Mouse (Mus musculus) neutrophil, adult 5-6 weeks (primary cell): ENCODE results near the gene Lrrc63. TPM values are rescaled to one million over a fixed set of nuclear protein-coding genes. Genes with fewer than 3 reads are reported as not detected.

Experiments used
- ATAC-seq: fragments of 151-379, 151-347 bp; 2 replicates; pipeline ENCODE4 v1.8.0; 2017; ENCODE audit warnings: mild to moderate bottlenecking, moderate TSS enrichment; ENCODE audit not compliant: insufficient number of reproducible peaks, poor library complexity, low FRiP score, severe bottlenecking; ENCODE audit errors: extremely low read depth
- total RNA-seq: library from RNA; stranded (forward); fragments of 200-1000 nt; gene quantifications from 2 replicates; pipeline ENCODE4 v1.2.3, GENCODE M21; 2017

Gene Lrrc63
- total RNA-seq, 1 experiment from 2014 or later, result 1.0 TPM

DNA sequence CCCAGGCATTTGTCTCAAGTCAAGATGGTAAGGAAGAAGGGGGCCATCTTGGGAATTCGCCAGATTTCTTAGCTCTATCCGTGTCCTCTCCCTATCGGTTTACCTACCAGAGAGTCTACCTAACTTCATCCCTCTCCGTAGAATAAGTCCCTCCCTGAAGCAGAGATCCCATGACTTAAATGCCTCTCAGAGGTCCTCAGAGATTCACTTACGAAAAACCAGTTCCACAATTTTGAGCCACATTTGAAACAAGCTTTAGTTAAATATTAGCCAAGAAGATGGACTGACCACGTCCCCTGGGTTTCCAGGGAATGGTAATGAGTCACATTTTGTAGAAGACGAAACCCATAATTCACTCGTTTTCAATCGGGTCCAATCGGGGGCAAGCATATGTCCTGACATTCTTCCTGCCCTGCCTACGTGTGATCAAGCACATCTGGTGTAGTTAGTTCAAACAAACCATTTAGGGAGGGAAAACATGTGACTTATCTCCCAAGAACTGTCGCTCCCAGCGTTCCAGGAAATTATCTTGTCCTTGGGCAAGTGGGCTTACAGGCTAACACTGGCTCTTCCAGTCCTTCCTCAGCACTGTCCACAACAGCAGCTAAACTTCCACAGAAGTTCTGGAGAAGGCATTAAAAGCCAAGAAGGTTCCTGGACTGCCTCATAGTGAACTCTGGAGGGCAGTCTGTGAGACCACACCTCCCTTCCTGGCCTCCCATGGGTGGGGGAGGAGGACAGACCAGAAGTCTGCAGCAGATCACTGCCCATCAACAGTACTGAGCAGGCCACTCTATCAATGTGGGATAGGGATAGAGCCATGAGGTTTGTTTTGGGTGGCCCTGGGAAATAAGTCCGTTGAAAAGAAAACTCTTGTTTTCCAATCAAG lies 76.0 kb downstream of the Lrrc63 start:
- ATAC-seq, result no peak

GRCm38 (mm10) chr14:75052451-75052850 lies 78.2 kb downstream of the Lrrc63 start:
- no peak for ATAC-seq

DNA sequence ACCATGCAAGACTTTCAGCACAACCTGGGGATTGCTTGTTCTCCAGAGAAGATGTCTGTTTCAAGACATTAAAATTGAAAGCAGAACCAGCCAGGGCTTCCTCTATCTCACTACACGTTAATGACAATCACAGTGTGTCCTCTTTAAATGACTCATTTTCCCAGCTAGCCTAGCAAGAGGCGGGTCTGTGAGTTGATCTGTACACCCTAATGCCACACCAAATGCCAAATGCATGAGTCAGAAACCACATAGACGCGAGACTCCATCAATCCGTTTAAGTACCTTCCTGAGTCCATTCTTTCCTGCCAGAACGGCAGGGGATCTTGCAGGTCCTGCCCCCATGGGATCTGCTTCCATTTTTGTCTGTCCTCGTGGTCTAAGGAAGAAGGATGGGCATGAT lies 85.5 kb downstream of the Lrrc63 start:
- peak; percentile 66; the same call in 1 of the 2 replicates for ATAC-seq

GRCm38 (mm10) chr14:75035431-75035830 lies 95.2 kb downstream of the Lrrc63 start:
- ATAC-seq, result no peak

Other genes starting within 250 kb of the Lrrc63 start
- gene Lrch1, start 183.0 kb downstream of the Lrrc63 start, total RNA-seq, result 43.7 and 50.0 TPM in 2 replicates
- gene Rubcnl, start 114.9 kb downstream of the Lrrc63 start, total RNA-seq, result 80.9 and 83.6 TPM in 2 replicates
- gene Lcp1, start 220 bp upstream of the Lrrc63 start, total RNA-seq, result 1,430 and 1,555 TPM in 2 replicates
- gene Cpb2, start 111.4 kb upstream of the Lrrc63 start, total RNA-seq, result not detected in 2 replicates
- gene Zc3h13, start 153.5 kb upstream of the Lrrc63 start, total RNA-seq, result 32.3 and 35.4 TPM in 2 replicates